In the genomic region with DNA sequence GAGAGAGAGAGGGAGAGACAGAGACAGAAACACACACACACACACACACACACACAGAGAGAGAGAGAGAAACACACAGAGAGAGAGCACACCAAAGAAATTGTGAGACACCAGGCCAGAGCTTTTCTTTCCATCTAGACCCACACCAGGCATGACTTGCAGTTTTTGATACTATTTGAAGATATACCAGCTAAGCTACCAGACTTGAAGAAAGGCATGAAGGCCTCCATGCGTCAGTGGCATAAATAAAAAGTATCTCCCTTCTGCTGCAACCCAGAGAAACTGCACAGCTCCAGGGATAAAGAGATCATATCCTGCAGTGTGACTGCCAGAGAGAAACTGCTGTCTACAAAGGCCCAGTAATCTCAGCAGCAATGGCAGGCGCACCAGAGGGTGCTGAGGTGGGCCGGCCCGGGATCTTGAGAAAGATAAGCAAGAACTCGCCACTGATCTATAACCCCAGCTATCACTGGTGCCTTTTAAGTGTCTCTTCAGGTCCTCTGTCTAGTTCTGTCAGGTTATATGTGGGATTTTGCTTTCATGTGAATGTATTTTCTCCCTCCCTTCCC, we compare ENCODE assay signal across 22 mouse cellular contexts. TPM values are rescaled to one million over a fixed set of nuclear protein-coding genes. Genes with fewer than 3 reads are reported as not detected.
DNase-seq lines count a peak whose midpoint lies in the region; ATAC-seq and TF ChIP-seq lines count a peak whose summit lies in the region.
"Had no signal": no experiment of that assay in that cellular context is flagged by ENCODE, and none has a peak within 500 bp of the region (broad histone marks: within the 10 kb centered on the region; RNA-seq: fewer than 3 reads in every experiment).

No protein-coding gene starts in this region.

- H3K27ac ChIP-seq in heart, embryonic 12.5 days (ENCODE audit: poor library complexity, severe bottlenecking): 0 out of 2 replicates have a peak overlapping the region, but pooled peaks have one; percentile 8
- no peak overlapping the region for H3K27ac ChIP-seq in forebrain, embryonic 14.5 days (ENCODE audit: low read depth, low read length)
- H3K27ac ChIP-seq: embryonic facial prominence, embryonic 13.5 days; forebrain, embryonic 13.5 days; gastrocnemius, adult 2 months; hindbrain, embryonic 15.5 days had no signal

- H3K4me2 ChIP-seq in heart, embryonic 12.5 days: no peak overlapping the region
- H3K4me2 ChIP-seq in forebrain, embryonic 14.5 days (ENCODE audit: low read length): no peak overlapping the region
- H3K4me2 ChIP-seq: embryonic facial prominence, embryonic 13.5 days; forebrain, embryonic 13.5 days; hindbrain, embryonic 15.5 days had no signal

- no peak for TF ChIP-seq CTCF in G1E (IDR thresholded peaks at IDR 0.05; ENCODE audit: low read depth, low read length)

- intact Hi-C loops in heart, postnatal 14 days (cut with DNase I): no loop called here

- no peak overlapping the region for H3K4me3 ChIP-seq in heart, embryonic 12.5 days
- no peak overlapping the region for H3K4me3 ChIP-seq in G1E (ENCODE audit: low read depth, low read length)
- H3K4me3 ChIP-seq in forebrain, embryonic 14.5 days (ENCODE audit: low read depth, low read length): no peak overlapping the region
- H3K4me3 ChIP-seq: embryonic facial prominence, embryonic 13.5 days; forebrain, embryonic 13.5 days; gastrocnemius, adult 2 months; hindbrain, embryonic 15.5 days had no signal

- H3K4me1 ChIP-seq in heart, embryonic 12.5 days (replicated peaks): peaks cover 2% of the 10 kb centered on the region; the same call in 1 of the 2 replicates
- peaks cover 16% of the 10 kb centered on the region for H3K4me1 ChIP-seq in G1E (ENCODE audit: insufficient read depth, low read depth, low read length)
- H3K4me1 ChIP-seq in forebrain, embryonic 14.5 days (ENCODE audit: control insufficient read depth, insufficient read depth, low read length): no peaks in the 10 kb centered on the region
- H3K4me1 ChIP-seq: forebrain, embryonic 13.5 days; hindbrain, embryonic 15.5 days had no signal

- 0 out of 2 replicates have a peak, but pooled peaks cover 3% of the 10 kb centered on the region for H3K9me3 ChIP-seq in heart, embryonic 12.5 days (replicated peaks)
- no peaks in the 10 kb centered on the region for H3K9me3 ChIP-seq in G1E (replicated peaks)
- H3K9me3 ChIP-seq in forebrain, embryonic 14.5 days (replicated peaks; ENCODE audit: control insufficient read depth, low read length): no peaks in the 10 kb centered on the region; the same call in 1 of the 2 replicates
- H3K9me3 ChIP-seq: forebrain, embryonic 13.5 days; hindbrain, embryonic 15.5 days had no signal

- no peaks in the 10 kb centered on the region for H3K36me3 ChIP-seq in heart, embryonic 12.5 days
- no peaks in the 10 kb centered on the region for H3K36me3 ChIP-seq in G1E (replicated peaks)
- H3K36me3 ChIP-seq in forebrain, embryonic 14.5 days (ENCODE audit: control insufficient read depth, insufficient read depth, low read length): no peaks in the 10 kb centered on the region
- H3K36me3 ChIP-seq: embryonic facial prominence, embryonic 13.5 days; hindbrain, embryonic 15.5 days had no signal

- no peak for ATAC-seq in heart, embryonic 12.5 days (ENCODE audit: insufficient number of reproducible peaks, low FRiP score)
- ATAC-seq in G1E (ENCODE audit: extremely low read depth, insufficient number of reproducible peaks, low FRiP score, poor library complexity, severe bottlenecking): peak; percentile 45
- 0 out of 4 replicates have a peak, but pooled peaks have one; percentile 39 to 59 for ATAC-seq in hematopoietic stem cell, adult 5-6 weeks (replicated peaks in 1 of 2; ENCODE audit: insufficient read depth in 1 of 2, low FRiP score in 2 of 2, low TSS enrichment in 1 of 2, low read depth in 1 of 2, poor library complexity in 2 of 2, severe bottlenecking in 2 of 2)
- ATAC-seq in forebrain, embryonic 14.5 days: no peak
- no peak for ATAC-seq in cerebellum, adult (ENCODE audit: insufficient number of reproducible peaks, low FRiP score, low TSS enrichment)
- ATAC-seq: CD4-positive, CD25-positive, alpha-beta regulatory T cell, adult 4 months; forebrain, embryonic 13.5 days; intestine, embryonic 16.5 days had no signal

- no peak for DNase-seq in heart, postnatal 14 days
- DNase-seq in G1E (ENCODE audit: low spot score) (peak; percentile 46), MN1 (ENCODE audit: low spot score) (peak; percentile 12)
- DNase-seq in forebrain, embryonic 14.5 days (ENCODE audit: low spot score): no peak
- DNase-seq in urinary bladder, adult 2 months (ENCODE audit: low spot score): no peak
- DNase-seq: adrenal gland, adult 2 months; adrenal gland, postnatal 36 days; B cell, adult 2 months; cerebellum, adult 11-12 months; cerebellum, adult 9-10 months; cerebellum, postnatal 25 days; gastrocnemius, adult 2 months; gastrocnemius, postnatal 25 days; heart, postnatal 10 days had no signal

- H3K27me3 ChIP-seq in heart, embryonic 12.5 days (replicated peaks): no peaks in the 10 kb centered on the region
- H3K27me3 ChIP-seq in G1E (ENCODE audit: insufficient read depth, low read length): peaks cover 12% of the 10 kb centered on the region
- no peaks in the 10 kb centered on the region for H3K27me3 ChIP-seq in forebrain, embryonic 14.5 days (replicated peaks; ENCODE audit: control insufficient read depth, insufficient read depth, low read length)
- H3K27me3 ChIP-seq: embryonic facial prominence, embryonic 13.5 days; forebrain, embryonic 13.5 days; hindbrain, embryonic 15.5 days had no signal

- H3K9ac ChIP-seq in heart, embryonic 12.5 days: no peak overlapping the region
- no peak overlapping the region for H3K9ac ChIP-seq in forebrain, embryonic 14.5 days (ENCODE audit: low read length)
- H3K9ac ChIP-seq: embryonic facial prominence, embryonic 13.5 days; forebrain, embryonic 13.5 days; hindbrain, embryonic 15.5 days had no signal

- 53% methylated on average over 5 of the region's 5 CpGs for WGBS in heart, embryonic 12.5 days
- WGBS in forebrain, embryonic 14.5 days: 67% methylated on average over 5 of the region's 5 CpGs

RNA-seq across cellular contexts. Expression of a gene that starts 8.8 kb away (rescaled TPM):
- 133 and 143 TPM in 2 replicates for polyA plus RNA-seq in heart, embryonic 12.5 days (2016; fragmentation: Nextera tagmentation; extraction: Ambion mirVana)
- total RNA-seq in heart, postnatal 14 days (2021): 100 to 1,000 TPM in 1 of 2 experiments, 10 to 100 TPM in 1; 98.9 to 106 TPM
- total RNA-seq in G1E (2014; fragmentation: Nextera tagmentation) (102 and 116 TPM in 2 replicates), G1E (2017) (64.8 and 72.8 TPM in 2 replicates)
- 19.6 and 23.4 TPM in 2 replicates for polyA plus RNA-seq in G1E (2012)
- 47.5 and 59.3 TPM in 2 replicates for total RNA-seq in hematopoietic stem cell, adult 5-6 weeks (2017)
- polyA plus RNA-seq in forebrain, embryonic 14.5 days (2014; fragmentation: Nextera tagmentation; extraction: Ambion mirVana): 354 and 364 TPM in 2 replicates
- polyA plus RNA-seq in urinary bladder, adult 2 months (2012; rRNA removed): 141 and 169 TPM in 2 replicates

RNA-seq across cellular contexts. Expression of a gene that starts 35.8 kb away (rescaled TPM):
- 48.1 and 50.0 TPM in 2 replicates for polyA plus RNA-seq in heart, embryonic 12.5 days (2016; fragmentation: Nextera tagmentation; extraction: Ambion mirVana)
- total RNA-seq in heart, postnatal 14 days (2021): 1 to 10 TPM; 4.5 to 5.5 TPM
- not detected in 2 replicates for total RNA-seq in G1E (2014; fragmentation: Nextera tagmentation)
- 0.41 TPM in 1 of 2 replicates, not detected in the other for total RNA-seq in G1E (2017)
- polyA plus RNA-seq in G1E (2012): not detected in 2 replicates
- total RNA-seq in hematopoietic stem cell, adult 5-6 weeks (2017): 1.6 and 2.6 TPM in 2 replicates
- polyA plus RNA-seq in forebrain, embryonic 14.5 days (2014; fragmentation: Nextera tagmentation; extraction: Ambion mirVana): 83.3 and 87.6 TPM in 2 replicates
- polyA plus RNA-seq in urinary bladder, adult 2 months (2012; rRNA removed): 51.8 and 52.5 TPM in 2 replicates
- polyA plus RNA-seq: CD4-positive, CD25-positive, alpha-beta regulatory T cell, adult 4 months had no signal

Comparison
In these comparisons a context has a peak if more than half of its experiments do, and no peak if none do; other contexts are left out.
1. ATAC-seq: peak in G1E (single experiment) and hematopoietic stem cell, adult 5-6 weeks (2 of 2); none in heart, embryonic 12.5 days (single experiment), forebrain, embryonic 14.5 days (single experiment) and cerebellum, adult (single experiment).
2. DNase-seq: peak in G1E (single experiment) and MN1 (single experiment); none in heart, postnatal 14 days (0 of 2), forebrain, embryonic 14.5 days (single experiment) and urinary bladder, adult 2 months (single experiment).
3. RNA of a gene that starts 35.8 kb away (polyA plus RNA-seq): 83.3 to 87.6 TPM in forebrain, embryonic 14.5 days, 51.8 to 52.5 TPM in urinary bladder, adult 2 months and 48.1 to 50.0 TPM in heart, embryonic 12.5 days; not detected in G1E; every median in the first group is over 10 times any median in the second.